Mouse (Mus musculus) forebrain, embryonic 12.5 days (tissue): ENCODE results near the gene Tmbim4. TPM values are rescaled to one million over a fixed set of nuclear protein-coding genes. Genes with fewer than 3 reads are reported as not detected.
A peak's percentile ranks its signal among the peaks of the same experiment; 100 is the strongest.

Experiments
- ATAC-seq: fragments of 200-750 bp; cut with Nextera tagmentation; 2 replicates; pipeline ENCODE4 v1.8.0; 2017; ENCODE audit warnings: moderate TSS enrichment; ENCODE audit not compliant: low FRiP score
- H3K27ac ChIP-seq: fragments of 300-500 bp; sonication (generic); 2 replicates; pipeline ENCODE4 v1.5.1; 2016; ENCODE audit warnings: mild to moderate bottlenecking
- H3K27me3 ChIP-seq: fragments of 300-500 bp; sonication (generic); 2 replicates; pipeline ENCODE4 v1.6.1; 2016; ENCODE audit warnings: mild to moderate bottlenecking
- H3K36me3 ChIP-seq: fragments of 300-500 bp; sonication (generic); replicated peaks from 2 replicates; pipeline ENCODE4 v1.6.1; 2016; ENCODE audit warnings: mild to moderate bottlenecking
- H3K4me1 ChIP-seq: fragments of 300-500 bp; sonication (generic); 2 replicates; pipeline ENCODE4 v1.6.1; 2016
- H3K4me2 ChIP-seq: fragments of 300-500 bp; sonication (generic); 2 replicates; pipeline ENCODE4 v1.6.1; 2016; ENCODE audit warnings: mild to moderate bottlenecking, moderate library complexity
- H3K4me3 ChIP-seq: fragments of 300-500 bp; sonication (generic); replicated peaks from 2 replicates; pipeline ENCODE4 v1.5.1; 2016; ENCODE audit warnings: mild to moderate bottlenecking
- H3K9ac ChIP-seq: fragments of 300-500 bp; sonication (generic); 2 replicates; pipeline ENCODE4 v1.6.1; 2016; ENCODE audit warnings: mild to moderate bottlenecking
- H3K9me3 ChIP-seq: fragments of 300-500 bp; sonication (generic); 2 replicates; pipeline ENCODE4 v1.6.1; 2016
- WGBS: fragments of 180-500 bp; shearing (Covaris S2); methylation state at CpG from one replicate; pipeline ENCODE4 v1.1.7; 2016; 5-methylcytosine and 5-hydroxymethylcytosine counted together
- polyA plus RNA-seq: library from polyadenylated mRNA; unstranded; fragments of >200 nt; fragmentation: Nextera tagmentation; extraction: Ambion mirVana; gene quantifications from 2 replicates; pipeline ENCODE4 v1.2.1, GENCODE M21; 2016

Tmbim4 gene
- polyA plus RNA-seq, 1 experiment from 2014 or later, result 66.9 TPM

- Histone ChIP-seq H3K9me3 (no peaks in the 10 kb centered on the region), H3K27ac (no peak overlapping the region), H3K4me1 (no peaks in the 10 kb centered on the region), H3K36me3 (no peaks in the 10 kb centered on the region), H3K4me2 (no peak overlapping the region), H3K27me3 (0 out of 2 replicates have a peak, but pooled peaks cover 5% of the 10 kb centered on the region), H3K9ac (no peak overlapping the region), H3K4me3 (no peak overlapping the region)
- WGBS, result 41% methylated on average over 8 of the region's 8 CpGs
- ATAC-seq, result no peak
These were observed 51.4 kb downstream of the Tmbim4 start for GRCm38 (mm10) chr10:120252800-120253199.

DNA sequence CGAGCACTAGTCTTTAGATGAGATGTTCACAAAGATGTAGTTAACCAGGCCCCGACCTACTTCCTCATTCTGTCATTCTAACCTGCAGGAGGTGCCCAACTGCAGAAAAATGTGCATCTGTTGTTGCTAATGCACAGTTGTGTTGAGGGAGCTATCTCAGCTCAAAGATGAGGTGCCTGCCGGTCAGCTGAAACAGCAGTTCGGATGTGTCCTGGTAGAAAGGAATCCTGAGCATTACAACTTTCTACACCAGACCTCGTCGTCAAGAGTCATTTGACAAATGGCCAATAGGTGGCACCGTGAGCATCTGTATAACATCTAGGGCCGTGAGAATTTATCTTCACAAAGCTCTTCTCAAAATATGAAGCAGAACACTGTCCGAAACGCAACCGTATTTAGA is 55.8 kb downstream of the Tmbim4 start:
- Histone ChIP-seq H3K4me3 (no peak overlapping the region), H3K4me1 (no peaks in the 10 kb centered on the region), H3K36me3 (no peaks in the 10 kb centered on the region), H3K4me2 (no peak overlapping the region), H3K9me3 (no peaks in the 10 kb centered on the region), H3K27ac (no peak overlapping the region), H3K9ac (no peak overlapping the region), H3K27me3 (0 out of 2 replicates have a peak, but pooled peaks cover 5% of the 10 kb centered on the region)
- 34% methylated on average over 11 of the region's 11 CpGs for WGBS
- no peak for ATAC-seq

DNA sequence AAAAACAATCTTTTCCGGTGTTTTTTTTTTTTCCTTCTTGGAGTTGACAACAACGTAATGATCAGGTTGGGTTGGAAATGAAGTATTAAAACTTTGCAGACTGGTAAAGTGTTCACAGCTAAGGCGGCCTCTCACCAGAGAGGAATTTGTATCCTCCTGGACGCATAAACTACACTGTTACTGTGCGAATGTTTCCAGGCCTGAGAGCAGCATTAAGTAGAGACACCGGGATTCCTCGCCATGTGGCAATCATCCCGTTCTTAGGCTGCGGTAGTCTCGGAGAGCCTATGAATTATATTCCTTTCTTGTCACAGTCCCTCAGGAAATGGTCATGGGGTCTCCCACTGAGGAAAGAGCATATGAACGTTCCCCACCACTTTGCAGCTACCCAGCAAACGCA is 66.4 kb downstream of the Tmbim4 start:
- Histone ChIP-seq H3K9ac (no peak overlapping the region), H3K27ac (no peak overlapping the region), H3K27me3 (no peaks in the 10 kb centered on the region), H3K4me3 (no peak overlapping the region), H3K9me3 (no peaks in the 10 kb centered on the region), H3K36me3 (no peaks in the 10 kb centered on the region), H3K4me1 (peaks cover 17% of the 10 kb centered on the region), H3K4me2 (no peak overlapping the region)
- no peak for ATAC-seq
- WGBS, result 85% methylated on average over 12 of the region's 12 CpGs

- Histone ChIP-seq H3K4me2 (no peak overlapping the region), H3K9me3 (no peaks in the 10 kb centered on the region), H3K27ac (no peak overlapping the region), H3K27me3 (no peaks in the 10 kb centered on the region), H3K36me3 (no peaks in the 10 kb centered on the region), H3K9ac (no peak overlapping the region), H3K4me1 (peaks cover 17% of the 10 kb centered on the region), H3K4me3 (no peak overlapping the region)
- 96% methylated on average over 13 of the region's 13 CpGs for WGBS
- ATAC-seq, result no peak
These were observed 68.6 kb downstream of the Tmbim4 start for GRCm38 (mm10) chr10:120269946-120270345.

GRCm38 (mm10) chr10:120270777-120271176 is 69.4 kb downstream of the Tmbim4 start:
- Histone ChIP-seq H3K9ac (no peak overlapping the region), H3K4me1 (peaks cover 17% of the 10 kb centered on the region), H3K36me3 (no peaks in the 10 kb centered on the region), H3K4me2 (no peak overlapping the region), H3K4me3 (no peak overlapping the region), H3K27me3 (no peaks in the 10 kb centered on the region), H3K27ac (no peak overlapping the region), H3K9me3 (no peaks in the 10 kb centered on the region)
- WGBS, result 82% methylated on average over 4 of the region's 4 CpGs
- no peak for ATAC-seq

DNA sequence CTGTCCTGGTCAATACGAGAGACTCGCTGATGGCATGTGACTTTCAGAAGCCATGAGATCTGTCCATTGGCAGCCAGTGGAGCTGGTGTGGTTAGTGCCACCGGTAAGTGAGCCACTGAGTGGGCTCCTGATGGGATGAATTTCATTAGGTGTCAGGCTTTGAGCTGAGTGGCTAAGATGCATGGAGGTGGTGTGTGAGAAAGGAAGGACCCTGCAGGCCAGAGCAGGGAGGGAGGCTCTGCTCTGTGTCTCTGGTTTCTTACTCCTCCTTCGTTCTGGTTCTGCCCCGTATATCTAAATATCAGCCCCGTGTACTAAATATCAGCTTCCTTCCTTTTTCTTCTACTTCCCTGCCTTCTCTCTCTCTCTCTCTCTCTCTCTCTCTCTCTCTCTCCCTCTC is 69.9 kb downstream of the Tmbim4 start:
- no peak overlapping the region; the same call in 1 of the 2 replicates for H3K4me3 ChIP-seq

DNA sequence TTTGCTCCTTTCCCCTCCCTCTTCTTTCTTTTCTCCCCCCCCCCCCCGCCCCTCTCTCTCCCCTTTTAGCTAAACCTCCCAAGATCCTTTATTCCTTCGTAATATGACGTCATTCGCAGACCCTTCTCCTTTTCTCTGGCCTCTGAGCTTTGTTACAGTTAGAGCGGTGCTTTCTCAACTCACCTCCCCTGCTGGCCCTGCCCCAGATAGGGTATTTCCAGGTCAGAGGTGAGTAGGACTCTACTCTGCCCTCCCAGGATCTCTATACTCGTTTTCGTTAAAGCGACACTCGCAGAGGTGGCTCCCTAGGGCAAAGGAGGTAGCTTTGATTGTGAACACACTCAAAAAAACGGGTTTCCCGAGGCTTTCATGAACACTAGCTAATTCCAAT is 70.5 kb downstream of the Tmbim4 start:
- H3K9me3 ChIP-seq, result no peaks in the 10 kb centered on the region
- peak overlapping the region; percentile 44 for H3K9ac ChIP-seq
- H3K27me3 ChIP-seq, result no peaks in the 10 kb centered on the region
- peak; percentile 42; the same call in 1 of the 2 replicates for ATAC-seq
- peak overlapping the region; percentile 31 for H3K4me3 ChIP-seq
- H3K4me2 ChIP-seq, result peak overlapping the region; percentile 58
- no peaks in the 10 kb centered on the region for H3K36me3 ChIP-seq
- peak overlapping the region; percentile 71 for H3K27ac ChIP-seq
- 11% methylated on average over 10 of the region's 11 CpGs for WGBS
- H3K4me1 ChIP-seq, result peaks cover 17% of the 10 kb centered on the region

More for the DNA sequence above, 69.9 kb downstream of the Tmbim4 start:
- no peaks in the 10 kb centered on the region for H3K36me3 ChIP-seq
- no peaks in the 10 kb centered on the region for H3K27me3 ChIP-seq
- 75% methylated on average over 6 of the region's 6 CpGs for WGBS
- peak overlapping the region; percentile 58 for H3K4me2 ChIP-seq
- H3K9ac ChIP-seq, result 0 out of 2 replicates have a peak overlapping the region, but pooled peaks have one; percentile 44
- H3K27ac ChIP-seq, result no peak overlapping the region
- ATAC-seq, result no peak
- H3K9me3 ChIP-seq, result no peaks in the 10 kb centered on the region
- H3K4me1 ChIP-seq, result peaks cover 17% of the 10 kb centered on the region

- Histone ChIP-seq H3K9ac (peak overlapping the region; percentile 44; the same call in 1 of the 2 replicates), H3K4me2 (peak overlapping the region; percentile 58), H3K36me3 (no peaks in the 10 kb centered on the region), H3K9me3 (no peaks in the 10 kb centered on the region), H3K4me1 (peaks cover 17% of the 10 kb centered on the region), H3K27ac (peak overlapping the region; percentile 71), H3K4me3 (peak overlapping the region; percentile 31), H3K27me3 (no peaks in the 10 kb centered on the region)
- ATAC-seq, result peak; percentile 72; the same call in 1 of the 2 replicates
- 17% methylated on average over 19 of the region's 19 CpGs for WGBS
These were observed 71.0 kb downstream of the Tmbim4 start for GRCm38 (mm10) chr10:120272270-120272883.

GRCm38 (mm10) chr10:120273335-120273734 is 71.9 kb downstream of the Tmbim4 start:
- Histone ChIP-seq H3K27me3 (no peaks in the 10 kb centered on the region), H3K4me1 (peaks cover 17% of the 10 kb centered on the region), H3K27ac (no peak overlapping the region), H3K9ac (no peak overlapping the region), H3K4me2 (no peak overlapping the region), H3K9me3 (no peaks in the 10 kb centered on the region), H3K4me3 (no peak overlapping the region), H3K36me3 (no peaks in the 10 kb centered on the region)
- 87% methylated on average over 7 of the region's 7 CpGs for WGBS
- no peak for ATAC-seq

Other genes with a start within 250 kb of the Tmbim4 start
- gene Helb, start 88.6 kb upstream of the Tmbim4 start, polyA plus RNA-seq, result 5.2 and 6.0 TPM in 2 replicates
- 0.38 and 0.51 TPM in 2 replicates for gene Irak3, start 540 bp downstream of the Tmbim4 start, polyA plus RNA-seq
- gene Llph, start 25.5 kb downstream of the Tmbim4 start, polyA plus RNA-seq, result 53.2 and 56.4 TPM in 2 replicates